Mouse (Mus musculus) embryonic facial prominence, embryonic 11.5 days (tissue): Measurements from ENCODE around the gene Oprd1. TPM values are rescaled to one million over a fixed set of nuclear protein-coding genes. Genes with fewer than 3 reads are reported as not detected.
A peak's percentile ranks its signal among the peaks of the same experiment; 100 is the strongest.

ENCODE experiments used
- ATAC-seq: fragments of 200-750 bp; cut with Nextera tagmentation; replicated peaks from 2 replicates; pipeline ENCODE4 v1.8.0; 2017; ENCODE audit warnings: low read depth; ENCODE audit not compliant: insufficient number of reproducible peaks, low FRiP score, low TSS enrichment
- DNase-seq: peaks from one replicate; pipeline ENCODE4 v3.0.0-alpha.2; 2015; ENCODE audit warnings: low spot score
- H3K27ac ChIP-seq: fragments of 300-500 bp; sonication (generic); replicated peaks from 2 replicates; pipeline ENCODE4 v1.5.1; 2014; ENCODE audit warnings: mild to moderate bottlenecking, low read depth, low read length, control low read depth
- H3K27me3 ChIP-seq: fragments of 300-500 bp; sonication (generic); 2 replicates; pipeline ENCODE4 v1.6.1; 2014; ENCODE audit warnings: mild to moderate bottlenecking, low read length, moderate library complexity, mixed read lengths; ENCODE audit not compliant: control insufficient read depth, insufficient read depth
- H3K36me3 ChIP-seq: fragments of 300-500 bp; sonication (generic); replicated peaks from 2 replicates; pipeline ENCODE4 v1.6.1; 2014; ENCODE audit warnings: low read depth, mild to moderate bottlenecking, low read length, moderate library complexity, mixed read lengths; ENCODE audit not compliant: control insufficient read depth, insufficient read depth
- H3K4me1 ChIP-seq: fragments of 300-500 bp; sonication (generic); 2 replicates; pipeline ENCODE4 v1.6.1; 2014; ENCODE audit warnings: low read length, mixed read lengths; ENCODE audit not compliant: control insufficient read depth, insufficient read depth
- H3K4me2 ChIP-seq: fragments of 300-500 bp; sonication (generic); 2 replicates; pipeline ENCODE4 v1.6.1; 2014; ENCODE audit warnings: low read depth, mild to moderate bottlenecking, control low read depth, low read length, moderate library complexity
- H3K4me3 ChIP-seq: fragments of 300-500 bp; sonication (generic); 2 replicates; pipeline ENCODE4 v1.5.1; 2014; ENCODE audit warnings: low read depth, low read length, control low read depth
- H3K9ac ChIP-seq: fragments of 300-500 bp; sonication (generic); replicated peaks from 2 replicates; pipeline ENCODE4 v1.6.1; 2014; ENCODE audit warnings: mild to moderate bottlenecking, control low read depth, low read length
- H3K9me3 ChIP-seq: fragments of 300-500 bp; sonication (generic); replicated peaks from 2 replicates; pipeline ENCODE4 v1.6.1; 2016; ENCODE audit warnings: mild to moderate bottlenecking, low read length, inconsistent platforms, mixed read lengths; ENCODE audit not compliant: control insufficient read depth
- WGBS: fragments of 180-500 bp; shearing (Covaris S2); extraction: QIAGEN DNeasy Blood & Tissue Kit; methylation state at CpG from one replicate; pipeline ENCODE4 v1.1.7; 2014; 5-methylcytosine and 5-hydroxymethylcytosine counted together
- polyA plus RNA-seq: library from polyadenylated mRNA; unstranded; fragments of >200 nt; fragmentation: Nextera tagmentation; extraction: Ambion mirVana; gene quantifications from 2 replicates; pipeline ENCODE4 v1.2.1, GENCODE M21; 2014

The Oprd1 gene
- polyA plus RNA-seq, 1 experiment from 2014 or later: 0.18 TPM

- H3K27me3 ChIP-seq: no peaks in the 10 kb centered on the region
- H3K4me2 ChIP-seq: no peak overlapping the region
- H3K9me3 ChIP-seq: no peaks in the 10 kb centered on the region
- DNase-seq (no peak), ATAC-seq (no peak)
- no peak overlapping the region for H3K9ac ChIP-seq
- 89% methylated on average over 2 of the region's 2 CpGs for WGBS
- no peaks in the 10 kb centered on the region for H3K36me3 ChIP-seq
- H3K4me3 ChIP-seq: no peak overlapping the region
- H3K4me1 ChIP-seq: no peaks in the 10 kb centered on the region; the same call in 1 of the 2 replicates
- no peak overlapping the region for H3K27ac ChIP-seq
Observed at GRCm38 (mm10) chr4:132071674-132072073, 72.6 kb downstream of the Oprd1 start.

DNA sequence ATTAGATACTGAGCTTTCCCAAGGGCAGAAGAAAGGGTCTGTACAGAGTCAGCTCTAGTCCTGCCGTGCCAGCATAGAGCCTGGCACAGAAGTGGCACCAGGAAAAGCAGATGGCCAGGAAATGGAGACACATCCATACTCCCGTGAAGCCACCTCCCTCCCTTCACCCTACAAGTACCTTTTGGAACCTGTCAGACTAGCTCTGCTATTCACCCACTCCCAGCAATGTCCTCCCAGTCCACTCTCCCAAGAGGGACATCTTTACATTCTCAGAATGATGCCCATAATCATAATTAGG is 76.4 kb downstream of the Oprd1 start:
- Histone ChIP-seq H3K4me3 (no peak overlapping the region), H3K9ac (peak overlapping the region; percentile 18; the same call in 1 of the 2 replicates), H3K4me1 (no peaks in the 10 kb centered on the region; the same call in 1 of the 2 replicates), H3K27ac (no peak overlapping the region), H3K4me2 (no peak overlapping the region), H3K9me3 (no peaks in the 10 kb centered on the region), H3K36me3 (no peaks in the 10 kb centered on the region), H3K27me3 (no peaks in the 10 kb centered on the region)
- ATAC-seq (no peak), DNase-seq (no peak)
- 61% methylated on average over 2 of the region's 2 CpGs for WGBS

GRCm38 (mm10) chr4:132067112-132067937 is 77.0 kb downstream of the Oprd1 start:
- 86% methylated on average over 14 of the region's 14 CpGs for WGBS
- H3K9me3 ChIP-seq: no peaks in the 10 kb centered on the region
- H3K36me3 ChIP-seq: no peaks in the 10 kb centered on the region
- no peak overlapping the region for H3K4me3 ChIP-seq
- no peak overlapping the region for H3K27ac ChIP-seq
- peak overlapping the region; percentile 18; the same call in 1 of the 2 replicates for H3K9ac ChIP-seq
- no peaks in the 10 kb centered on the region; the same call in 1 of the 2 replicates for H3K4me1 ChIP-seq
- ATAC-seq: no peak
- no peaks in the 10 kb centered on the region for H3K27me3 ChIP-seq
- no peak for DNase-seq
- H3K4me2 ChIP-seq: no peak overlapping the region

DNA sequence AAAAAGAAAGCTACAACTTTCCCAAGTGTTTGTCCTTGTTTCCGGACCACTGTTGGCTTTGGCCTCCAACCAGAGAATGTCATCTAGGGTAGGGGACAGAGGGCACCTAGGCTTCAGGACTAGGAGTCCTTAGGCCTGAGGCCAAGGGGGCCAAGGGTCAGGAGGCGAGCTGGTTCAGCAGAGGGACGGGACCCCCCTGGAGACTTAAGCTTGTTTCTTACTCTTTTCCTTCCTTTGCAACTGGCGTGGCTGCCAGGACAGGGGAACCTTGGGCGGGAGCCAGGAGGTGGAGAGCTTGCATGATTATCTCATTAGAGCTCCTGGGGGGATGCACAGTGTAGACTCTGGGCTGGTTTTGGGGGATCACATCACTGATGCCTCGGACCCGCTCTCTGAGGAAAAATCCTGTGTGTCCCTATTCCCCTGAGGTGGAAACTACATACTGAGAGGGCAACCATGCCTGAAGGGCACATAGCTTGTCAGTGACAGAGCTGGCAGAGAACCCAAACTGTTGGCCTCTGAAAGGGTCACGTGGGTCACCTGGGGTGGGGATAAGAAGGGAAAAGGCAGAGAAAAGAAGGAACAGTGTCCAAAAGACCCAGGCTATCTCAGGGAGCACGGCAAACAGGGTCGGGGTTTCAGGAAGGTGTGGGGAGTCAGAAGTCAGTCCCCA is 78.0 kb downstream of the Oprd1 start:
- Histone ChIP-seq H3K9me3 (no peaks in the 10 kb centered on the region), H3K9ac (no peak overlapping the region), H3K27me3 (no peaks in the 10 kb centered on the region), H3K4me3 (no peak overlapping the region), H3K36me3 (no peaks in the 10 kb centered on the region), H3K4me2 (no peak overlapping the region), H3K4me1 (no peaks in the 10 kb centered on the region; the same call in 1 of the 2 replicates), H3K27ac (no peak overlapping the region)
- ATAC-seq (no peak), DNase-seq (no peak)
- WGBS: 52% methylated on average over 10 of the region's 10 CpGs

GRCm38 (mm10) chr4:132065578-132065977 is 78.7 kb downstream of the Oprd1 start:
- Histone ChIP-seq H3K36me3 (no peaks in the 10 kb centered on the region), H3K4me3 (no peak overlapping the region), H3K4me1 (no peaks in the 10 kb centered on the region; the same call in 1 of the 2 replicates), H3K27me3 (no peaks in the 10 kb centered on the region), H3K9me3 (no peaks in the 10 kb centered on the region), H3K27ac (no peak overlapping the region), H3K9ac (no peak overlapping the region), H3K4me2 (no peak overlapping the region)
- ATAC-seq (no peak), DNase-seq (no peak)
- 73% methylated on average over 3 of the region's 3 CpGs for WGBS

DNA sequence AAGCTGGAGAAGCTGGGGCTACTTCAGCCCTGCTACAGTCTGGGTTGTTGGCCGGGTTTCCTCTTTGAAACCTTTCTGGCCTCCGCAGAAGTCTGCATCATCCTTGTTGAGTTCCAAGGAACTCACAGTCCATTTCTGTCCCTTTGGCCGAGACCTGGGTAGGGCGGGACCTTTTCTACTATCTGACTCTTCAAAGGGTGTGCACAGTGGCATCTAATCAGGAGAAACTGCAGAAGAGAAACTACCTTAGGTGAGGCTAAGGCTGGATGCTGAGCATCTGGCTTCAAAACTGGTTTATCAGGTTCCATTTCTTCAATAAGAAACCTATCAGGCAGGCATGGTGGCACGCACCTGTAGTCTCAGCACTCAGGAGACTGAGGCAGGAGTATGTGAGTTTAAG is 79.7 kb downstream of the Oprd1 start:
- Histone ChIP-seq H3K27me3 (no peaks in the 10 kb centered on the region), H3K27ac (no peak overlapping the region), H3K4me2 (no peak overlapping the region), H3K9me3 (no peaks in the 10 kb centered on the region), H3K36me3 (no peaks in the 10 kb centered on the region), H3K4me1 (no peaks in the 10 kb centered on the region; the same call in 1 of the 2 replicates), H3K9ac (no peak overlapping the region), H3K4me3 (no peak overlapping the region)
- WGBS: 83% methylated on average over 5 of the region's 5 CpGs
- ATAC-seq: no peak
- no peak for DNase-seq

DNA sequence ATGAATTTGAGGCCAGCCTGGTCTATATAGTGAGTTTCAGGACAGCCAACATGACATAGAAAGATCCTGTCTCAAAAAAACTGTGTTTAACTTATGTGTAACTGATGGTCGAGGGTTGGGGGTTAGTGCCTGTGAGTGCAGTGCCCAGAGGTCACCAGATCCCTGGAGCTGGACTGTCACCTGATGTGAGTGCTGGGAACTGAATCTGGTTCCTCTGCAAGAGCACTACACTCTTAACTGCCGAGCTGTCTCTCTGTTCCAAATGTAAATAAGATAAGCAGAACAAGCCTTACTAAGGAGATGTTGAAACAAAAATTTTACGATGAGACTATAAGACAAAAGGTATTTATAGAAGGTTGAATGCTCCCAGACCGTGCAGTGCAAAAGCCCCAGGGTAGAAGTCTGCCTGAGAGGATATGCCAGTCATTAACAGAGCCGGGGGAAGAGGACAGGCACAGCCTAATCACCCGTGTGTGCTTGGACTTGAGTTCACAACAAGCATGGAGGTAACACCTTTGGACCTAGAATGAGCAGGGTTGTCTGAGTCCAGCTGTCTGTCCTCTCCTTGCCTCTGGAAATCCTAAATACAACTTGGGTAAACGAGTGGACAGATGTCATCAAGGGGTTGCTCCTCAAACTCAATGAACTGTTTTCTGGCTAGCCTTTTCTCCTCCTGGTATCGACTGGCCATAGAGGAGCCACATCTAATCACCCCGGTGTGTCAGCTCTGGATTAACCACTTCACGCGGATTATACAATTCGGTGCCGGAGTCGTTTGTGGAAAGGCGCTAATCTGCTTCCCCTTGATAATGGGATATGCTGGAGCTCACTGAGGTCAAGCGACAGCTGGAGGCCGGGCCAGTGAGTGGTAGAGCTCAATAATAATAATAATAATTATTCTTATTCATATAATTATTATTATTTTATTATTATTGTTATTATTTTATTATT is 81.1 kb downstream of the Oprd1 start:
- Histone ChIP-seq H3K4me3 (no peak overlapping the region), H3K9me3 (no peaks in the 10 kb centered on the region), H3K4me2 (no peak overlapping the region), H3K9ac (no peak overlapping the region), H3K36me3 (no peaks in the 10 kb centered on the region), H3K27ac (no peak overlapping the region), H3K27me3 (no peaks in the 10 kb centered on the region), H3K4me1 (no peaks in the 10 kb centered on the region; the same call in 1 of the 2 replicates)
- DNase-seq (no peak), ATAC-seq (no peak)
- WGBS: 72% methylated on average over 17 of the region's 17 CpGs
